Mouse (Mus musculus) T-helper 1 cell (primary cell): ENCODE measurements around the gene Tnks2.

Source experiments
- in situ Hi-C: fragments of 300-600 bp; cut with MboI, MseI; formaldehyde crosslinking; loops from one replicate; pipeline ENCODE4 v1.15.1; 2025; ENCODE audit warnings: high pct_unique_total_duplicates

Gene Tnks2

GRCm38 (mm10) chr19:36927800-36928361, 93.8 kb downstream of the Tnks2 start:
- in situ Hi-C loops = no loop called here

GRCm38 (mm10) chr19:36929816-36930215, 95.8 kb downstream of the Tnks2 start:
- in situ Hi-C loops = no loop called here

- in situ Hi-C loops = no loop called here
Observed at GRCm38 (mm10) chr19:36932097-36932496, 98.1 kb downstream of the Tnks2 start.

- in situ Hi-C loops = no loop called here
Observed at GRCm38 (mm10) chr19:36932613-36933012, 98.6 kb downstream of the Tnks2 start.

- in situ Hi-C loops = no loop called here
Observed at GRCm38 (mm10) chr19:36936285-36936684, 102.3 kb downstream of the Tnks2 start.

- in situ Hi-C loops = no loop called here
Observed at GRCm38 (mm10) chr19:36938008-36938407, 104.0 kb downstream of the Tnks2 start.

GRCm38 (mm10) chr19:36940064-36940463, 106.0 kb downstream of the Tnks2 start:
- in situ Hi-C loops = no loop called here
